Mouse (Mus musculus) hindbrain, embryonic 11.5 days (tissue): ENCODE results near the gene Mras. TPM values are rescaled to one million over a fixed set of nuclear protein-coding genes. Genes with fewer than 3 reads are reported as not detected.

Source experiments
- ATAC-seq: fragments of 200-750 bp; cut with Nextera tagmentation; 2 replicates; pipeline ENCODE4 v1.8.0; 2017; ENCODE audit warnings: mild to moderate bottlenecking, moderate TSS enrichment, moderate library complexity; ENCODE audit not compliant: low FRiP score
- DNase-seq: peaks from one replicate; pipeline ENCODE4 v3.0.0-alpha.2; 2015; ENCODE audit warnings: low spot score
- H3K27ac ChIP-seq: fragments of 300-500 bp; sonication (generic); 2 replicates; pipeline ENCODE4 v1.5.1; 2014; ENCODE audit warnings: mild to moderate bottlenecking, low read depth, low read length
- H3K27me3 ChIP-seq: fragments of 300-500 bp; sonication (generic); 2 replicates; pipeline ENCODE4 v1.6.1; 2014; ENCODE audit warnings: mild to moderate bottlenecking, low read length, moderate library complexity, mixed read lengths; ENCODE audit not compliant: control insufficient read depth, insufficient read depth
- H3K36me3 ChIP-seq: fragments of 300-500 bp; sonication (generic); 2 replicates; pipeline ENCODE4 v1.6.1; 2014; ENCODE audit warnings: mild to moderate bottlenecking, low read length, moderate library complexity, mixed read lengths; ENCODE audit not compliant: control insufficient read depth, insufficient read depth
- H3K4me1 ChIP-seq: fragments of 300-500 bp; sonication (generic); replicated peaks from 2 replicates; pipeline ENCODE4 v1.6.1; 2014; ENCODE audit warnings: low read length, mixed read lengths; ENCODE audit not compliant: control insufficient read depth, insufficient read depth
- H3K4me2 ChIP-seq: fragments of 300-500 bp; sonication (generic); replicated peaks from 2 replicates; pipeline ENCODE4 v1.6.1; 2014; ENCODE audit warnings: mild to moderate bottlenecking, low read depth, low read length
- H3K4me3 ChIP-seq: fragments of 300-500 bp; sonication (generic); 2 replicates; pipeline ENCODE4 v1.5.1; 2014; ENCODE audit warnings: low read depth, low read length
- H3K9ac ChIP-seq: fragments of 300-500 bp; sonication (generic); 2 replicates; pipeline ENCODE4 v1.6.1; 2014; ENCODE audit warnings: low read depth, low read length
- H3K9me3 ChIP-seq: fragments of 300-500 bp; sonication (generic); 2 replicates; pipeline ENCODE4 v1.6.1; 2016; ENCODE audit warnings: low read length; ENCODE audit not compliant: control insufficient read depth
- WGBS: fragments of 180-500 bp; shearing (Covaris S2); extraction: QIAGEN DNeasy Blood & Tissue Kit; methylation state at CpG from one replicate; pipeline ENCODE4 v1.1.7; 2014; 5-methylcytosine and 5-hydroxymethylcytosine counted together
- polyA plus RNA-seq: library from polyadenylated mRNA; unstranded; fragments of >200 nt; fragmentation: Nextera tagmentation; extraction: Ambion mirVana; gene quantifications from 2 replicates; pipeline ENCODE4 v1.2.1, GENCODE M21; 2014

Gene Mras
- polyA plus RNA-seq, 1 experiment from 2014 or later, result 20.7 TPM

GRCm38 (mm10) chr9:99352964-99353363, 84.2 kb downstream of the Mras start:
- Histone ChIP-seq H3K27me3 (peaks cover 18% of the 10 kb centered on the region), H3K36me3 (no peaks in the 10 kb centered on the region), H3K4me1 (peaks cover 3% of the 10 kb centered on the region; the same call in 1 of the 2 replicates), H3K9ac (no peak overlapping the region), H3K4me2 (no peak overlapping the region), H3K9me3 (no peaks in the 10 kb centered on the region), H3K4me3 (no peak overlapping the region), H3K27ac (no peak overlapping the region)
- DNase-seq (no peak), ATAC-seq (no peak)
- 80% methylated on average over 4 of the region's 4 CpGs for WGBS

- no peak overlapping the region for H3K4me3 ChIP-seq
- H3K36me3 ChIP-seq, result no peaks in the 10 kb centered on the region
- no peaks in the 10 kb centered on the region for H3K9me3 ChIP-seq
- H3K27me3 ChIP-seq, result no peaks in the 10 kb centered on the region
- no peak overlapping the region for H3K4me2 ChIP-seq
- no peak for ATAC-seq
- H3K9ac ChIP-seq, result no peak overlapping the region
- no peak overlapping the region for H3K27ac ChIP-seq
- no peaks in the 10 kb centered on the region for H3K4me1 ChIP-seq
- DNase-seq, result no peak
- 69% methylated on average over 4 of the region's 4 CpGs for WGBS
These were observed 91.8 kb downstream of the Mras start for GRCm38 (mm10) chr9:99345351-99345792.

- WGBS, result 78% methylated on average over 3 of the region's 3 CpGs
- Histone ChIP-seq H3K36me3 (no peaks in the 10 kb centered on the region), H3K4me1 (no peaks in the 10 kb centered on the region), H3K27me3 (no peaks in the 10 kb centered on the region), H3K27ac (no peak overlapping the region), H3K4me2 (no peak overlapping the region), H3K9me3 (no peaks in the 10 kb centered on the region), H3K4me3 (no peak overlapping the region), H3K9ac (no peak overlapping the region)
- ATAC-seq (no peak), DNase-seq (no peak)
These were observed 95.6 kb downstream of the Mras start for GRCm38 (mm10) chr9:99341600-99341999.

DNA sequence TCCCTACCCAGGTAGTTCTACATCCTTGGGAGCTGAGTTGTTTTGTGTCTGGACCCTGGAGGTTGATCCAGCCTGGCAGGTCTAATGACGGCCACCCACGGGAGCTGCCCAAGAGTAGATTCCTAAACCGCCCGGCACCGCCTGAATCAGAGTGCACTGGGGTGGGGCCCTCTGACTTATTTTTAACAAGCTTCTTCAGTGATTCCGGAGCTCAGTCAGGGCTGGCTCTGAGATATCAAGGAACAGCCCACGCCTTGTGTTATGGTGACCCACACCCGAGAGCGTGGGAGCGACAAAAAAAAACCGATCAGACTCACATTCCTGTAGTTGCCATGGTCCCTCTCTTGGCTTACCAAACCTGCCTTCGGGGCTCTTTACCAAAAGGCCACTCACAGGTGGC, 97.1 kb downstream of the Mras start:
- H3K9ac ChIP-seq, result no peak overlapping the region
- no peak overlapping the region for H3K27ac ChIP-seq
- no peak for ATAC-seq
- H3K4me2 ChIP-seq, result no peak overlapping the region
- DNase-seq, result no peak
- H3K27me3 ChIP-seq, result no peaks in the 10 kb centered on the region
- H3K4me1 ChIP-seq, result no peaks in the 10 kb centered on the region
- H3K4me3 ChIP-seq, result no peak overlapping the region
- no peaks in the 10 kb centered on the region for H3K9me3 ChIP-seq
- 72% methylated on average over 12 of the region's 12 CpGs for WGBS
- H3K36me3 ChIP-seq, result no peaks in the 10 kb centered on the region

- H3K9me3 ChIP-seq, result no peaks in the 10 kb centered on the region
- DNase-seq (no peak), ATAC-seq (no peak)
- H3K4me2 ChIP-seq, result no peak overlapping the region
- no peaks in the 10 kb centered on the region for H3K36me3 ChIP-seq
- no peak overlapping the region for H3K4me3 ChIP-seq
- 89% methylated on average over 1 of the region's 1 CpGs for WGBS
- no peak overlapping the region for H3K9ac ChIP-seq
- no peaks in the 10 kb centered on the region for H3K4me1 ChIP-seq
- no peak overlapping the region for H3K27ac ChIP-seq
- no peaks in the 10 kb centered on the region for H3K27me3 ChIP-seq
These were observed 98.0 kb downstream of the Mras start for GRCm38 (mm10) chr9:99339182-99339581.

GRCm38 (mm10) chr9:99338293-99338692, 98.9 kb downstream of the Mras start:
- no peaks in the 10 kb centered on the region for H3K27me3 ChIP-seq
- H3K27ac ChIP-seq, result no peak overlapping the region
- no peaks in the 10 kb centered on the region for H3K4me1 ChIP-seq
- no peak overlapping the region for H3K4me2 ChIP-seq
- no peak overlapping the region for H3K9ac ChIP-seq
- no peak for ATAC-seq
- no peak for DNase-seq
- no peaks in the 10 kb centered on the region for H3K9me3 ChIP-seq
- H3K4me3 ChIP-seq, result no peak overlapping the region
- H3K36me3 ChIP-seq, result no peaks in the 10 kb centered on the region
- 100% methylated on average over 1 of the region's 1 CpGs for WGBS

- no peak for ATAC-seq
- no peak overlapping the region for H3K4me2 ChIP-seq
- WGBS, result 92% methylated on average over 4 of the region's 4 CpGs
These were observed 100.6 kb downstream of the Mras start for GRCm38 (mm10) chr9:99336538-99336937.

More at GRCm38 (mm10) chr9:99336538-99336937, 100.6 kb downstream of the Mras start:
- Histone ChIP-seq H3K27me3 (no peaks in the 10 kb centered on the region), H3K4me3 (no peak overlapping the region), H3K9ac (no peak overlapping the region), H3K36me3 (no peaks in the 10 kb centered on the region), H3K4me1 (no peaks in the 10 kb centered on the region), H3K27ac (no peak overlapping the region), H3K9me3 (no peaks in the 10 kb centered on the region)
- DNase-seq, result no peak

Other genes with a start within 250 kb of the Mras start
- not detected in 2 replicates for gene Faiml, start 200.1 kb downstream of the Mras start, polyA plus RNA-seq
- gene Cep70, start 194.0 kb downstream of the Mras start, polyA plus RNA-seq, result 48.5 and 51.0 TPM in 2 replicates
- 0.15 and 0.36 TPM in 2 replicates for gene Esyt3, start 78.8 kb downstream of the Mras start, polyA plus RNA-seq
- 0.90 and 1.4 TPM in 2 replicates for gene Nme9, start 14.1 kb upstream of the Mras start, polyA plus RNA-seq
- 41.3 and 46.4 TPM in 2 replicates for gene Armc8, start 131.5 kb upstream of the Mras start, polyA plus RNA-seq
- 27.2 and 31.8 TPM in 2 replicates for gene Dbr1, start 138.4 kb upstream of the Mras start, polyA plus RNA-seq
- gene A4gnt, start 175.1 kb upstream of the Mras start, polyA plus RNA-seq, result not detected in 2 replicates
- 12.0 and 14.5 TPM in 2 replicates for gene Dzip1l, start 192.1 kb upstream of the Mras start, polyA plus RNA-seq